Mouse (Mus musculus) kidney, adult 2 months (tissue): ENCODE data around the gene Cox8a. TPM values are rescaled to one million over a fixed set of nuclear protein-coding genes. Genes with fewer than 3 reads are reported as not detected.

Source experiments
- DNase-seq: peaks from one replicate; pipeline ENCODE4 v3.0.0; 2021
- H3K27ac ChIP-seq: fragments of 200-500 bp; 2 replicates; pipeline ENCODE4 v1.5.1; 2012; ENCODE audit warnings: low read depth, low read length, control low read depth, inconsistent platforms; ENCODE audit not compliant: insufficient read depth
- H3K27me3 ChIP-seq: fragments of 200-500 bp; replicated peaks from 2 replicates; pipeline ENCODE4 v1.6.1; 2012; ENCODE audit warnings: mild to moderate bottlenecking, moderate library complexity, low read length, inconsistent platforms; ENCODE audit not compliant: control insufficient read depth, insufficient read depth
- H3K36me3 ChIP-seq: fragments of 200-500 bp; 2 replicates; pipeline ENCODE4 v1.6.1; 2012; ENCODE audit warnings: mild to moderate bottlenecking, moderate library complexity, low read length, inconsistent platforms; ENCODE audit not compliant: control insufficient read depth, insufficient read depth
- H3K4me1 ChIP-seq: fragments of 200-500 bp; 2 replicates; pipeline ENCODE4 v1.6.1; 2011; ENCODE audit warnings: low read length; ENCODE audit not compliant: control insufficient read depth, insufficient read depth
- H3K4me3 ChIP-seq: fragments of 200-500 bp; 2 replicates; pipeline ENCODE4 v1.5.1; 2011; ENCODE audit warnings: mild to moderate bottlenecking, low read depth, low read length, control low read depth; ENCODE audit not compliant: insufficient read depth
- CTCF ChIP-seq: fragments of 200-500 bp; conservative IDR thresholded peaks from 2 replicates; pipeline ENCODE4 v1.5.1; 2011; ENCODE audit warnings: low read depth, mild to moderate bottlenecking, control low read depth, low read length, moderate library complexity, mixed read lengths; ENCODE audit not compliant: insufficient read depth, insufficient read length
- POLR2A ChIP-seq: fragments of 200-500 bp; IDR thresholded peaks from one replicate; pipeline ENCODE4 v1.6.1; 2011; ENCODE audit warnings: low read depth, low read length, control low read depth
- WGBS: fragments of 180-500 bp; shearing (Covaris S2); methylation state at CpG from one replicate; pipeline ENCODE4 v1.1.7; 2018; 5-methylcytosine and 5-hydroxymethylcytosine counted together
- polyA plus RNA-seq: library from polyadenylated mRNA; depleted of rRNA; stranded (reverse); fragments of >200 nt; gene quantifications from 2 replicates; pipeline ENCODE4 v1.2.3, GENCODE M21; 2012

Gene Cox8a
- polyA plus RNA-seq, 1 experiment, result 3,607 TPM

DNA sequence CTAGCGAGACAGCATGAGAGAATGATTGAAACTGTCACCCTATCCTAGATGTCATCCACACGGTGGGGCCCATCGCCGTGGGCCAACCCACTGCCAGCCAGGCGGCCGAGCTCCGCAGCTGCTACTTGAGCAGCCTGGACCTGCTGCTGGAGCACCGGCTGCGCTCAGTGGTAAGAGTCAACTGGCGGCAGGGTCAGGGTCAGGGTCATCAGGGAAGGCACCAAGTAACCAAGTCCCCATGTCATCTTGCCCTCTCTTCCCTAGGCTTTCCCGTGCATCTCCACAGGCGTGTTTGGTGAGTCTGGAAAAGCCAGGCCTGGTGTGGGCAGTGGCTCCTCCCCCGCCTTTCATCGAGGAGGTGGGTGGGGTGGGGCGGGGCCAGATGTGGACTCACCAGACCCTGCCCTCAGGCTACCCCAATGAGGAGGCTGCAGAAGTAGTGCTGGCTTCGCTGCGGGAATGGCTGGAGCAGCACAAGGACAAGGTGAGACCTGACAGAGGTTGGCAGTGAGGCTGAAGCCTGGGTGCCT lies 20.6 kb downstream of the Cox8a start:
- TF ChIP-seq POLR2A, result no peak
- no peak for TF ChIP-seq CTCF
- Histone ChIP-seq H3K27ac (peak overlapping the region; percentile 3; the same call in 1 of the 2 replicates), H3K27me3 (no peaks in the 10 kb centered on the region), H3K36me3 (no peaks in the 10 kb centered on the region), H3K4me1 (peaks cover 31% of the 10 kb centered on the region), H3K4me3 (no peak overlapping the region)
- 29% methylated on average over 17 of the region's 17 CpGs for WGBS
- DNase-seq, result peak; percentile 80

DNA sequence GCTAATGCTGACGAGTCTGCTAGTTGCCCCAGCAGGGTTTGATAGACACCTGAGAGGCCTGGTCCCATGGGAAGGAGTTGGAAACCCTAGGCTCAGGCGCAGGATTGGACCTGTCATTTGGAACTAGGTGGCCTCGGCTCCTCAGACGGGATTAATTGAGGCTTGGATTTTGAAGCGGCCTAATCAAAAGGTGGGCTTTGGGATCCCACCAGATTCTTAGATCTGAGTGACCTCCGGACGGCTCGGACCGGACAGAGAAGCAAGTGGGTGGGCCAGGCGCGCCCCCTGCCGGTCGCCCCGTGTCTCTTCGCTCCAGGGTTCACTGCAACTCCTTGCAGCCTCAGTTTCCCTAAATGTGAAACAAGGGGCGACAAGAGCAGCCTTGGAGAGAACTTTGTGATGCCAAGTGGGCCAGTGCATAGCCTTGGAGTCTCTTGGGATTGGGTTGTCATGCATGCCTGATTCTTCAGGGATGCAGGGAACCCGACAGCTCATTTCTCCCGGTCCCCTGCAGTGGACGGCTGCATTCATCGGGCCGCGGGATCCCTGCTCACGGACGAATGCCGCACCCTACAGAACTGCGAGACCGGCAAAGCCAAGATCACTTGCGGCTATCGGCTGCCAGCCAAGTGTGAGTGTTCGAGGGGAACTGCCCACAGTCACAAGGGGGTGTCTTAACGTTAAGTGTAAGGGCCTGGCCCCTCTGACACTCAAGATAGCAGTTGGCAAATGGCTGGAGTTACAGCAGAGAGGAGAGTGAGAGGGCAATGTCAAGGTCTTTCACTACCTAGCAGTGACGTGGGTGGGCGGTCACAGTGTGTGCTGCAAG lies 21.3 kb downstream of the Cox8a start:
- Histone ChIP-seq H3K4me3 (no peak overlapping the region), H3K36me3 (no peaks in the 10 kb centered on the region), H3K4me1 (peaks cover 37% of the 10 kb centered on the region), H3K27me3 (no peaks in the 10 kb centered on the region), H3K27ac (peak overlapping the region; percentile 49)
- DNase-seq, result peak; percentile 80
- WGBS, result 16% methylated on average over 33 of the region's 33 CpGs
- TF ChIP-seq POLR2A (no peak), CTCF (peak; percentile 78)

DNA sequence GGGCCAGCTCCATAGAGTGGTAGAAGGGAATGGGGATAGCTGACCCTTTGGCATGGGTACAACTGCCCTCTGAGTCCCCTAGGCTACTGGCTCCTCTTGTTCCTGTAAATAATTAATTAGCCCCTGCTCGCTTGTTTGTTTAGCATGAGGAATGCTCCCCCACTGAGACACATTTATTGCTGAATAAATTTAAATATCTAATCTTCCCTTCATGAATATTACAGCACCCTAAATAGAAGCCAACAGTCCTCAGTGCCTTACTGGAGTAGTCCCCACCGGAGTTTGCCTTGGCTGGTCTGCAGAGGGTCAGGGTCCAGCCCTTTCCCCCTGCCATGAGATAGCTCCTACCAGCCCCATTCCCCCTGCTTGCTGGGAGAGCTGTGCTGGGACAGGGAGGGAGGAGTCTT lies 24.9 kb downstream of the Cox8a start:
- TF ChIP-seq POLR2A (no peak), CTCF (no peak)
- Histone ChIP-seq H3K4me1 (peaks cover 51% of the 10 kb centered on the region), H3K36me3 (no peaks in the 10 kb centered on the region), H3K4me3 (no peak overlapping the region), H3K27ac (peak overlapping the region; percentile 97), H3K27me3 (no peaks in the 10 kb centered on the region)
- WGBS, result 19% methylated on average over 2 of the region's 2 CpGs
- peak; percentile 96 for DNase-seq

DNA sequence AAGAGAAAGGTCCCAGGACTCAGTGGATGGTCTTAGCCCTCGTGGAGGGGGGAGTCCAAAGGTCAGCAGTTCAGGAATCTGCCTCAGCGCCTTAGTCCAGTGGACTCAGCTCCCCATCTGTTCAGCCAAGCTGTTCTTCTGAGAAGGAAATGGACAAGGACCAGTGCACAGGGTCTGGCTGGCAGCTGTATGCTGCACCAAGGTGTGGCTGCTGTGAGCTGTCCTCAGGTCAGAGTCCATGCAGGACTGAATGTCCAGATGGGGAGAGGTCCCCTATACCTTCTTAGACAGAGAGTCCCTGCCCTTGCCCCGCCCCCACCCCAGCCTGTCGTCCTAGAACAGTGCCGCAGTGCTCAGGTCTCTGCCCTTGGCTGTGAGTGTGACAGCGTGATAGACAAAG lies 25.8 kb downstream of the Cox8a start:
- H3K27me3 ChIP-seq, result no peaks in the 10 kb centered on the region
- peak; percentile 96 for DNase-seq
- WGBS, result 30% methylated on average over 6 of the region's 6 CpGs
- TF ChIP-seq POLR2A (no peak), CTCF (no peak)
- H3K4me1 ChIP-seq, result peaks cover 55% of the 10 kb centered on the region
- peak overlapping the region; percentile 94 for H3K27ac ChIP-seq
- no peak overlapping the region for H3K4me3 ChIP-seq
- no peaks in the 10 kb centered on the region for H3K36me3 ChIP-seq

DNA sequence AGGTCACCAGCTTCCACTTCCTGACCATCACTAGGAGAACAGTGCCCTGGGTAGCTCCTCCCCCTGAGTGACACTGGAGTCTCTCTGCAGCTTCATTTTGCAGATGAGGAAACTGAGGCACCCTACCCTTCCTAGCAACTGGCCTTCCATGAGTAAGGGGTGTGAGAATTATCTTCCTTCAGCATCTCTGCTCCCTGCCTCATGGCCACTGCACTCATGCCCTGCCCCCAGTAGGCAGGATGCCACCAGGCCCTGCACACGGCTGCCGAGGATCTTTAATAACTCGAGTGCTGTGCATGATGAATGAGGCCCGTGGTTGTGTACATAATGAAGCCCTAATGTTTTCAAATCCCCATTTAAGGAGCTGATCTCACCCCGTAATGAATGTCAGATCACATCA lies 26.4 kb downstream of the Cox8a start:
- H3K27ac ChIP-seq, result peak overlapping the region; percentile 94
- no peaks in the 10 kb centered on the region for H3K27me3 ChIP-seq
- no peak for DNase-seq
- TF ChIP-seq CTCF (no peak), POLR2A (no peak)
- 38% methylated on average over 5 of the region's 5 CpGs for WGBS
- H3K4me3 ChIP-seq, result no peak overlapping the region
- peaks cover 50% of the 10 kb centered on the region for H3K4me1 ChIP-seq
- no peaks in the 10 kb centered on the region for H3K36me3 ChIP-seq

DNA sequence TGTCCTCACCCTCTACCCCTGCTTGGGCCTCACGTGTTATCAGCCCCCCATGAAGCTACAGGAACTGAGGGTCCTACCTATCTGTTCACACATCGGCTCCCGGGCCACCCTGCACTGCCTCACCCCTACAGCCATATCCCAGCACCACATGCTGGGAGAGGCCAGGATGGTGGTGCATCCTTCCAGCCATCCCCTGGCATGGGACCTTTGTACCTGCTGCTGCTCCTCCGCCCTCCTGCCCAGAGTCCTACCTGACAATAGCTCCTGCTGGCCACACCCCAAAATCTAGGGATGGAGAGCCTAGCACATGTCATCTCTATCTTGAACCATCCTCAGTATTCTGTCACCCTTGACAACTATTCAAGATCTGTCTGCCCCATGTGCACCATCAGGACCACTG lies 28.4 kb downstream of the Cox8a start:
- peak; percentile 81 for DNase-seq
- no peaks in the 10 kb centered on the region for H3K27me3 ChIP-seq
- WGBS, result 74% methylated on average over 4 of the region's 4 CpGs
- H3K4me3 ChIP-seq, result no peak overlapping the region
- H3K27ac ChIP-seq, result no peak overlapping the region
- peaks cover 47% of the 10 kb centered on the region for H3K4me1 ChIP-seq
- no peaks in the 10 kb centered on the region for H3K36me3 ChIP-seq
- TF ChIP-seq CTCF (no peak), POLR2A (no peak)

DNA sequence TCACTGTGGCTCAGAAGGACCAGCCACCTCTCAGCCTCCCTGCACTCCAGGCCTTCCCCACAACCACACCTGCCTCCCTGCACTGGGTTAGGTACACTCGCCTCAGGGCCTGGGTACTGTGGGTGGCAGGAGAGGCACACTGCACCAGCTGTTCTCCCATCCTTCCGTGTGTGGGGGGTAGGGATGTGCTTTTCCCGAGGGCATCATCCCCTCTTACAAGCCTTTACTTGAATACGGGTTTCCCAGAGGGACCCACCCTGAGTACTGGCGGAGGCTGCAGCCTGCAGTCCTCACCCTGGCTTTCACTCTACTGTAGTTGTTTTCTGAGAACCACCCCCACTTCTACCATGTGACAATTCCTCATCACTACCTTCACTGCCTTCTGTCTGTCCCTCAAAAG lies 30.3 kb downstream of the Cox8a start:
- Histone ChIP-seq H3K4me1 (peaks cover 36% of the 10 kb centered on the region), H3K4me3 (no peak overlapping the region), H3K36me3 (no peaks in the 10 kb centered on the region), H3K27ac (peak overlapping the region; percentile 13; the same call in 1 of the 2 replicates), H3K27me3 (no peaks in the 10 kb centered on the region)
- TF ChIP-seq CTCF, result no peak
- no peak for TF ChIP-seq POLR2A
- DNase-seq, result no peak
- WGBS, result 69% methylated on average over 5 of the region's 5 CpGs
